Mouse (Mus musculus) hindbrain, embryonic 12.5 days (tissue): ENCODE measurements at regions not wholly inside any gene's neighbourhood (a gene's known extent, or its start where the extent isn't known, plus 50 kb on each side); places are given as distances from the start of the nearest gene placed in this dataset.

Experiments used
- ATAC-seq: fragments of 200-750 bp; cut with Nextera tagmentation; 2 replicates; pipeline ENCODE4 v1.8.0; 2017; ENCODE audit warnings: moderate TSS enrichment; ENCODE audit not compliant: low FRiP score
- H3K27ac ChIP-seq: fragments of 300-500 bp; sonication (generic); 2 replicates; pipeline ENCODE4 v1.5.1; 2016; ENCODE audit warnings: mild to moderate bottlenecking
- H3K27me3 ChIP-seq: fragments of 300-500 bp; sonication (generic); 2 replicates; pipeline ENCODE4 v1.6.1; 2016; ENCODE audit warnings: mild to moderate bottlenecking
- H3K36me3 ChIP-seq: fragments of 300-500 bp; sonication (generic); 2 replicates; pipeline ENCODE4 v1.6.1; 2016; ENCODE audit warnings: mild to moderate bottlenecking
- H3K4me1 ChIP-seq: fragments of 300-500 bp; sonication (generic); 2 replicates; pipeline ENCODE4 v1.6.1; 2016
- H3K4me2 ChIP-seq: fragments of 300-500 bp; sonication (generic); replicated peaks from 2 replicates; pipeline ENCODE4 v1.6.1; 2016; ENCODE audit warnings: mild to moderate bottlenecking
- H3K4me3 ChIP-seq: fragments of 300-500 bp; sonication (generic); 2 replicates; pipeline ENCODE4 v1.5.1; 2016; ENCODE audit warnings: mild to moderate bottlenecking
- H3K9ac ChIP-seq: fragments of 300-500 bp; sonication (generic); 2 replicates; pipeline ENCODE4 v1.6.1; 2016; ENCODE audit warnings: mild to moderate bottlenecking, moderate library complexity
- H3K9me3 ChIP-seq: fragments of 300-500 bp; sonication (generic); replicated peaks from 2 replicates; pipeline ENCODE4 v1.6.1; 2016; ENCODE audit warnings: mild to moderate bottlenecking
- WGBS: fragments of 180-500 bp; shearing (Covaris S2); methylation state at CpG from one replicate; pipeline ENCODE4 v1.1.7; 2016; 5-methylcytosine and 5-hydroxymethylcytosine counted together

GRCm38 (mm10) chr2:166432531-166432930 lies 277.1 kb upstream of the Sulf2 start:
- no peak overlapping the region for H3K9ac ChIP-seq
- H3K4me1 ChIP-seq, result peaks cover 30% of the 10 kb centered on the region
- peaks cover 8% of the 10 kb centered on the region for H3K27me3 ChIP-seq
- no peaks in the 10 kb centered on the region for H3K9me3 ChIP-seq
- H3K4me3 ChIP-seq, result no peak overlapping the region
- ATAC-seq, result no peak
- WGBS, result 49% methylated on average over 8 of the region's 8 CpGs
- H3K4me2 ChIP-seq, result no peak overlapping the region
- no peak overlapping the region for H3K27ac ChIP-seq
- H3K36me3 ChIP-seq, result no peaks in the 10 kb centered on the region

GRCm38 (mm10) chr2:166429918-166430317 lies 274.5 kb upstream of the Sulf2 start:
- Histone ChIP-seq H3K27ac (no peak overlapping the region), H3K4me1 (peaks cover 43% of the 10 kb centered on the region), H3K4me3 (no peak overlapping the region), H3K36me3 (no peaks in the 10 kb centered on the region), H3K9me3 (no peaks in the 10 kb centered on the region), H3K4me2 (no peak overlapping the region), H3K27me3 (peaks cover 10% of the 10 kb centered on the region), H3K9ac (no peak overlapping the region)
- ATAC-seq, result no peak
- 58% methylated on average over 5 of the region's 5 CpGs for WGBS

- no peak overlapping the region for H3K4me2 ChIP-seq
- H3K9ac ChIP-seq, result no peak overlapping the region
- 89% methylated on average over 12 of the region's 12 CpGs for WGBS
- H3K9me3 ChIP-seq, result no peaks in the 10 kb centered on the region
- H3K27ac ChIP-seq, result no peak overlapping the region
- ATAC-seq, result no peak
- H3K27me3 ChIP-seq, result peaks cover 10% of the 10 kb centered on the region
- peaks cover 40% of the 10 kb centered on the region for H3K4me1 ChIP-seq
- no peaks in the 10 kb centered on the region for H3K36me3 ChIP-seq
- no peak overlapping the region for H3K4me3 ChIP-seq
Observed at GRCm38 (mm10) chr2:166429494-166429893, 274.0 kb upstream of the Sulf2 start.

GRCm38 (mm10) chr2:166427390-166427789 lies 271.9 kb upstream of the Sulf2 start:
- Histone ChIP-seq H3K4me3 (no peak overlapping the region), H3K9me3 (no peaks in the 10 kb centered on the region), H3K4me1 (peaks cover 41% of the 10 kb centered on the region), H3K27ac (peak overlapping the region; percentile 35; the same call in 1 of the 2 replicates), H3K36me3 (no peaks in the 10 kb centered on the region), H3K4me2 (no peak overlapping the region), H3K9ac (no peak overlapping the region), H3K27me3 (peaks cover 10% of the 10 kb centered on the region)
- no peak for ATAC-seq
- WGBS, result 65% methylated on average over 6 of the region's 6 CpGs

DNA sequence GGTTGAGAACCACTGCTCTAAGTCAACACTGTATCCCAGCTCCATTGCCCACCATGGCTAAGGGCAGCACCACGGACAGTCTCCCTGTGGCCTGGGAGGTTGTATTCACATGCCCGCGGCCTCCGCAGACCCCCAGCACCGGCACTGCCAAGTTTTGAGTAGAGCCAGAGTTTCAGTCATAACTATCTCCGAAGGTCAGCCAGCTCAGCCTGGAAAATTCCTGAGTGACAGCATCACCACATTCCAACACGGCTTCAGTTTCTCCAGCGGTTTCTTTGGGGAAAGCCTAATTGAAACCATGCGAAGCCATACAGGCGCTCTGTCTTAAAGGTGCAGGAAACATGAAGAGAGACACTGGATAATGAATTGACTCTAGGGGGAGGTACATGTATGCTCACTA lies 271.5 kb upstream of the Sulf2 start:
- Histone ChIP-seq H3K9me3 (no peaks in the 10 kb centered on the region), H3K27me3 (peaks cover 10% of the 10 kb centered on the region), H3K4me3 (no peak overlapping the region), H3K4me1 (peaks cover 42% of the 10 kb centered on the region), H3K4me2 (no peak overlapping the region), H3K9ac (no peak overlapping the region), H3K36me3 (no peaks in the 10 kb centered on the region), H3K27ac (peak overlapping the region; percentile 35; the same call in 1 of the 2 replicates)
- WGBS, result 47% methylated on average over 10 of the region's 10 CpGs
- no peak for ATAC-seq

- Histone ChIP-seq H3K9ac (no peak overlapping the region), H3K4me1 (peaks cover 42% of the 10 kb centered on the region), H3K27me3 (peaks cover 10% of the 10 kb centered on the region), H3K9me3 (no peaks in the 10 kb centered on the region), H3K4me3 (no peak overlapping the region), H3K27ac (no peak overlapping the region), H3K4me2 (no peak overlapping the region), H3K36me3 (no peaks in the 10 kb centered on the region)
- WGBS, result 63% methylated on average over 6 of the region's 6 CpGs
- ATAC-seq, result no peak
Observed at GRCm38 (mm10) chr2:166426457-166426856, 271.0 kb upstream of the Sulf2 start.

DNA sequence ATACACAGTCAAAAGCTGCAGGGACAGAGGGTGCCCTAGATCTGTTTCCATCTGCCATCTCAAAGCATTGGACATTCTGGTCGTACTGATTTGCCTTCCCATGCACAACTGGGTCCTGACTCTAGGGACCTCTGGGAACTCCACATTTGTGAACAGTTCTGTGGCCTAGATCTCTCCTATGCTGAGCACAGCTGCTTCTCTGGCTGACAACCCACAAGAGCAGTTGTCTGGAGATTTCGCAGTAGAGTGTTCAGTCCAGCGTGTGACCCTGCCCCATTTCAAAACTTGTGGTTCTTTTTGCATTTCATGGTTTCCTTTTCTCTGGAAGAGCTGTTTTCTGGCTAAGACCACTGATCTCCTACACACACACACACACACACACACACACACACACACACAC lies 269.7 kb upstream of the Sulf2 start:
- Histone ChIP-seq H3K9ac (no peak overlapping the region), H3K9me3 (no peaks in the 10 kb centered on the region), H3K36me3 (no peaks in the 10 kb centered on the region), H3K27ac (no peak overlapping the region), H3K27me3 (peaks cover 10% of the 10 kb centered on the region), H3K4me2 (no peak overlapping the region), H3K4me3 (no peak overlapping the region), H3K4me1 (peaks cover 44% of the 10 kb centered on the region)
- WGBS, result 81% methylated on average over 3 of the region's 3 CpGs
- no peak for ATAC-seq

- peak overlapping the region; percentile 45 for H3K27ac ChIP-seq
- H3K9me3 ChIP-seq, result no peaks in the 10 kb centered on the region
- no peak overlapping the region for H3K4me2 ChIP-seq
- no peak overlapping the region for H3K9ac ChIP-seq
- ATAC-seq, result peak; percentile 70; the same call in 1 of the 2 replicates
- peaks cover 5% of the 10 kb centered on the region; the same call in 1 of the 2 replicates for H3K27me3 ChIP-seq
- no peak overlapping the region for H3K4me3 ChIP-seq
- H3K36me3 ChIP-seq, result no peaks in the 10 kb centered on the region
- 26% methylated on average over 6 of the region's 6 CpGs for WGBS
- peaks cover 51% of the 10 kb centered on the region for H3K4me1 ChIP-seq
Observed at GRCm38 (mm10) chr2:166423132-166423660, 267.7 kb upstream of the Sulf2 start.

DNA sequence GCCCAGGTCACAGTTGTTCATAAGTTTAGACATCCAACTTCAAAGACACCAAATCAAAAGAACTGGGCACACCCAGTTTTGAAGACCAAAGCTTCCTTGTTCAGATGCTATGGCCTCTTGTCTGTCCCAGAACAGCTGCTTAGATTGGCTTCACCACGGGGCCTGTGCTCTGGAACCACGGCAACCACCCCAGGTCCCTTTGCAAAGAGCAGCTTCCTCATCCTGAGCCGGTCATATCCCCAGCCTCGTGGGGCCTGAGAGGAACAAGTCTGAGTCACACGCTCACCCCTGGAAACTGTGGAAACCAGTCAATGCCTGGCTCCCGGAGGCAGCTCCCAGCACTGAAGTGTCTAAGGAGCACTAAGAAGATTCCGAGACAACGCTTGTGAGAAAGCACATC lies 264.8 kb upstream of the Sulf2 start:
- Histone ChIP-seq H3K4me1 (peaks cover 38% of the 10 kb centered on the region), H3K9me3 (no peaks in the 10 kb centered on the region), H3K4me3 (no peak overlapping the region), H3K9ac (no peak overlapping the region), H3K27ac (no peak overlapping the region), H3K27me3 (no peaks in the 10 kb centered on the region; the same call in 1 of the 2 replicates), H3K4me2 (no peak overlapping the region), H3K36me3 (no peaks in the 10 kb centered on the region)
- no peak for ATAC-seq
- whole genome bisulfite sequencing, result 71% methylated on average over 8 of the region's 8 CpGs

DNA sequence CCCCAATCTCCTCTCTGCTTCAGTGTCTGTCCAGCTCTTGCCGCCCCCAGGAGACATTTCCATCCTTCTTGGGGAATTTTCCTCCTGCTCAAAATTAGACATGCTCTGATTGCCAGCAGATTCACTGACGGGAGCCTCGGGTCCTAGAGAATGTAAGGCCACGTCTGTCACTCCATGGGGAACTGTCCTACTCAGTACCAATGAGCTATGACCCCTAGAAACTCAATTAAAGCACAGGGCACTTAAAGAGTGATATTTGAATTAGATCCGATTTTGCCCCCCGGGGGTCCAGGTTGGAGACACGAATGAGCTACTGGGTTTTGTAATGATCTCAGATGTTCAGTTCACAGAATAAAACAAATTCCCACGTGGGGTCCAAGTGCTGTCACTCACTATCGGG lies 263.8 kb upstream of the Sulf2 start:
- H3K27me3 ChIP-seq, result no peaks in the 10 kb centered on the region
- no peak overlapping the region for H3K9ac ChIP-seq
- H3K4me2 ChIP-seq, result no peak overlapping the region
- 31% methylated on average over 9 of the region's 9 CpGs for WGBS
- H3K4me3 ChIP-seq, result no peak overlapping the region
- no peaks in the 10 kb centered on the region for H3K36me3 ChIP-seq
- H3K27ac ChIP-seq, result no peak overlapping the region
- H3K9me3 ChIP-seq, result no peaks in the 10 kb centered on the region
- ATAC-seq, result no peak
- H3K4me1 ChIP-seq, result peaks cover 43% of the 10 kb centered on the region

GRCm38 (mm10) chr2:166418279-166418678 lies 262.8 kb upstream of the Sulf2 start:
- ATAC-seq, result no peak
- H3K36me3 ChIP-seq, result no peaks in the 10 kb centered on the region
- no peak overlapping the region for H3K4me3 ChIP-seq
- 75% methylated on average over 8 of the region's 8 CpGs for WGBS
- H3K27me3 ChIP-seq, result no peaks in the 10 kb centered on the region
- H3K4me2 ChIP-seq, result no peak overlapping the region
- H3K4me1 ChIP-seq, result peaks cover 36% of the 10 kb centered on the region
- no peaks in the 10 kb centered on the region for H3K9me3 ChIP-seq
- 0 out of 2 replicates have a peak overlapping the region, but pooled peaks have one; percentile 23 for H3K27ac ChIP-seq
- H3K9ac ChIP-seq, result no peak overlapping the region

GRCm38 (mm10) chr2:166417628-166418027 lies 262.2 kb upstream of the Sulf2 start:
- 85% methylated on average over 10 of the region's 10 CpGs for WGBS
- ATAC-seq, result no peak

GRCm38 (mm10) chr2:166415481-166415965 lies 260.1 kb upstream of the Sulf2 start:
- ATAC-seq, result no peak
- 66% methylated on average over 16 of the region's 16 CpGs for WGBS
- H3K27ac ChIP-seq, result peak overlapping the region; percentile 57

More at GRCm38 (mm10) chr2:166417628-166418027, 262.2 kb upstream of the Sulf2 start:
- no peak overlapping the region for H3K4me2 ChIP-seq
- H3K4me3 ChIP-seq, result no peak overlapping the region
- no peaks in the 10 kb centered on the region for H3K9me3 ChIP-seq
- H3K36me3 ChIP-seq, result no peaks in the 10 kb centered on the region
- no peak overlapping the region for H3K27ac ChIP-seq
- H3K4me1 ChIP-seq, result peaks cover 35% of the 10 kb centered on the region
- H3K27me3 ChIP-seq, result no peaks in the 10 kb centered on the region
- H3K9ac ChIP-seq, result no peak overlapping the region

More at GRCm38 (mm10) chr2:166415481-166415965, 260.1 kb upstream of the Sulf2 start:
- no peaks in the 10 kb centered on the region for H3K9me3 ChIP-seq
- H3K4me3 ChIP-seq, result no peak overlapping the region
- H3K9ac ChIP-seq, result no peak overlapping the region
- no peaks in the 10 kb centered on the region for H3K36me3 ChIP-seq
- peaks cover 50% of the 10 kb centered on the region for H3K4me1 ChIP-seq
- no peak overlapping the region for H3K4me2 ChIP-seq
- no peaks in the 10 kb centered on the region for H3K27me3 ChIP-seq
